Mouse (Mus musculus) frontal cortex, postnatal 25 days (tissue): ENCODE measurements around the gene Rtkn.

Experiments
- DNase-seq, 2 experiments: peaks; one replicate each; pipeline ENCODE4 v3.0.0; 2022; ENCODE audit warnings: low spot score in 2 of 2

Rtkn gene

GRCm38 (mm10) chr6:83116373-83117164 lies 18.7 kb upstream of the Rtkn start:
- no peak for DNase-seq

GRCm38 (mm10) chr6:83117165-83117438 lies 18.2 kb upstream of the Rtkn start:
- no peak for DNase-seq

GRCm38 (mm10) chr6:83117616-83118015 lies 17.6 kb upstream of the Rtkn start:
- no peak for DNase-seq

GRCm38 (mm10) chr6:83118369-83118768 lies 16.9 kb upstream of the Rtkn start:
- DNase-seq, result no peak

GRCm38 (mm10) chr6:83118825-83119733 lies 16.2 kb upstream of the Rtkn start:
- DNase-seq, result no peak

- no peak for DNase-seq
Observed at GRCm38 (mm10) chr6:83119734-83120051, 15.6 kb upstream of the Rtkn start.

- DNase-seq, result peak; percentile 88 to 92
Observed at GRCm38 (mm10) chr6:83120930-83121862, 14.1 kb upstream of the Rtkn start, which contains the start of gene Wbp1. Gene Wbp1 (minus strand): TSS chr6:83121559.

GRCm38 (mm10) chr6:83121863-83122710 lies 13.2 kb upstream of the Rtkn start:
- DNase-seq, result no peak

GRCm38 (mm10) chr6:83122961-83123360 lies 12.3 kb upstream of the Rtkn start:
- no peak for DNase-seq

GRCm38 (mm10) chr6:83124851-83125312 lies 10.4 kb upstream of the Rtkn start:
- peak; percentile 70 to 81 for DNase-seq

GRCm38 (mm10) chr6:83125331-83125730 lies 9.9 kb upstream of the Rtkn start, which contains the start of gene Ino80b:
Gene Ino80b (minus strand): TSS chr6:83125431.
- DNase-seq, result no peak

GRCm38 (mm10) chr6:83127419-83127818 lies 7.8 kb upstream of the Rtkn start:
- DNase-seq, result no peak

- no peak for DNase-seq
Observed at GRCm38 (mm10) chr6:83131469-83132034, 3.7 kb upstream of the Rtkn start.

GRCm38 (mm10) chr6:83132176-83132919 lies 2.9 kb upstream of the Rtkn start:
- DNase-seq, result no peak

GRCm38 (mm10) chr6:83134226-83134625 lies 1.0 kb upstream of the Rtkn start:
- no peak for DNase-seq

GRCm38 (mm10) chr6:83135571-83136161 lies 403 bp downstream of the Rtkn start:
- no peak for DNase-seq

- no peak for DNase-seq
Observed at GRCm38 (mm10) chr6:83136291-83136880, 1.1 kb downstream of the Rtkn start.

GRCm38 (mm10) chr6:83136881-83137575 lies 1.8 kb downstream of the Rtkn start:
- DNase-seq, result no peak
